Mouse (Mus musculus) midbrain, embryonic 14.5 days (tissue): Measurements from ENCODE around the gene Zfp961. TPM values are rescaled to one million over a fixed set of nuclear protein-coding genes. Genes with fewer than 3 reads are reported as not detected.
"Not testable (repeated sequence)": the region's sequence is repeated elsewhere in the genome, so short reads cannot be mapped to it uniquely, and the experiment has no call there.

ENCODE experiments used
- ATAC-seq: fragments of 200-750 bp; cut with Nextera tagmentation; 2 replicates; pipeline ENCODE4 v1.8.0; 2017; ENCODE audit warnings: moderate number of reproducible peaks, moderate library complexity; ENCODE audit not compliant: low FRiP score, low TSS enrichment
- DNase-seq: peaks from one replicate; pipeline ENCODE4 v3.0.0-alpha.2; 2015
- H3K27ac ChIP-seq: fragments of 300-500 bp; sonication (generic); replicated peaks from 2 replicates; pipeline ENCODE4 v1.5.1; 2014; ENCODE audit warnings: mild to moderate bottlenecking, low read depth, low read length, moderate library complexity
- H3K27me3 ChIP-seq: fragments of 300-500 bp; sonication (generic); 2 replicates; pipeline ENCODE4 v1.6.1; 2014; ENCODE audit warnings: low read length, control low read depth, mixed read lengths; ENCODE audit not compliant: control insufficient read depth, insufficient read depth
- H3K36me3 ChIP-seq: fragments of 300-500 bp; sonication (generic); 2 replicates; pipeline ENCODE4 v1.6.1; 2014; ENCODE audit warnings: low read length, control low read depth; ENCODE audit not compliant: control insufficient read depth, insufficient read depth
- H3K4me1 ChIP-seq: fragments of 300-500 bp; sonication (generic); 2 replicates; pipeline ENCODE4 v1.6.1; 2014; ENCODE audit warnings: mild to moderate bottlenecking, antibody characterized with exemption, low read length, control low read depth; ENCODE audit not compliant: control insufficient read depth, insufficient read depth
- H3K4me2 ChIP-seq: fragments of 300-500 bp; sonication (generic); 2 replicates; pipeline ENCODE4 v1.6.1; 2014; ENCODE audit warnings: mild to moderate bottlenecking, low read length, moderate library complexity
- H3K4me3 ChIP-seq: fragments of 300-500 bp; sonication (generic); replicated peaks from 2 replicates; pipeline ENCODE4 v1.5.1; 2014; ENCODE audit warnings: low read depth, low read length
- H3K9ac ChIP-seq: fragments of 300-500 bp; sonication (generic); replicated peaks from 2 replicates; pipeline ENCODE4 v1.6.1; 2014; ENCODE audit warnings: mild to moderate bottlenecking, low read length, moderate library complexity
- H3K9me3 ChIP-seq: fragments of 300-500 bp; sonication (generic); 2 replicates; pipeline ENCODE4 v1.6.1; 2016; ENCODE audit warnings: low read length, control low read depth, mixed read lengths; ENCODE audit not compliant: control insufficient read depth
- WGBS: fragments of 180-500 bp; shearing (Covaris S2); extraction: QIAGEN DNeasy Blood & Tissue Kit; methylation state at CpG from one replicate; pipeline ENCODE4 v1.1.7; 2014; 5-methylcytosine and 5-hydroxymethylcytosine counted together
- polyA plus RNA-seq: library from polyadenylated mRNA; unstranded; fragments of >200 nt; fragmentation: Nextera tagmentation; extraction: Ambion mirVana; gene quantifications from 2 replicates; pipeline ENCODE4 v1.2.1, GENCODE M21; 2014

The Zfp961 gene
- polyA plus RNA-seq, result 16.8 and 23.3 TPM in 2 replicates

DNA sequence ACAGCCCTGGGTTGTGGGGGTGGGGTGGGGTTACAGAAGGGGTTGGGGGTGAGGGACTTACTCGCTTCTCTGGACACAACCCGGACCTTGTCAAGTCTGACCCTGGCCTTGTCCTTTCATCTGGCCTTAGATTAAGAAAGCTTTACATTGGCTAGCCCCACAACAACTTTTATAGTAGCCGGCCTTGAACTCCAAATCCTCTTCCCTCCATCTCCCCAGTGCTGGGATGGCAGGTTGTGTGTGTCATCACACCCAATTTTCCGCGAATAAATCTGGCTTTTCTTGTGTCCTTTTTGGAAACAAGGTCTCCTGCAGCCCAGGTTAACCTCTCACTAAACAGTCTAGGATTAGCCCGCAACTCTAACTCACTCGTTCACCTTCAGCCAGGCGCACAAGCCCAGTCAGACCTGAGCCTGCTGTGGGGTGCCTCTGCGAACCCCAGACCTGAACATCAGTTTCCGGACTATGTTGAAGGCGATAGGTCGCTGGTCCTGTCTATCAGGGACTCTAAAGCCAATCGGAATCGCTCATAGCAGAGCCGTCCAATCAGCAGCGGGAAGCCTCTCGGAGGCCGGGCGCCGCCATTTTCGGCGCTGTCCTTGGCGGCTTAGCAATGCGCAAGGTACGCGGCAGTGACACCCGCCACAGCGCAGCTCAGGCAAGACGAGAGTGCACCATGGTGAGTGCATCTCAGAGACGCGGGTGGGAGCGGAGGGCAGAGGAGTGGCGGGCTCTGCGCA lies at the start of gene Zfp961:
Gene Zfp961, plus strand, starts transcription at position 557 of the 740 bp plus-strand sequence.
- peak; percentile 99 for DNase-seq
- no peaks in the 10 kb centered on the region for H3K27me3 ChIP-seq
- H3K9ac ChIP-seq, result peak within 1 kb of the TSS; percentile 70
- H3K4me1 ChIP-seq, result peaks cover 19% of the 10 kb centered on the region
- H3K27ac ChIP-seq, result peak within 1 kb of the TSS; percentile 86
- 3% methylated on average over 34 of the region's 34 CpGs for WGBS
- H3K36me3 ChIP-seq, result no peaks in the 10 kb centered on the region
- peaks cover 15% of the 10 kb centered on the region for H3K9me3 ChIP-seq
- ATAC-seq, result peak; percentile 100
- peak within 1 kb of the TSS; percentile 74 for H3K4me3 ChIP-seq
- H3K4me2 ChIP-seq, result peak within 1 kb of the TSS; percentile 70

DNA sequence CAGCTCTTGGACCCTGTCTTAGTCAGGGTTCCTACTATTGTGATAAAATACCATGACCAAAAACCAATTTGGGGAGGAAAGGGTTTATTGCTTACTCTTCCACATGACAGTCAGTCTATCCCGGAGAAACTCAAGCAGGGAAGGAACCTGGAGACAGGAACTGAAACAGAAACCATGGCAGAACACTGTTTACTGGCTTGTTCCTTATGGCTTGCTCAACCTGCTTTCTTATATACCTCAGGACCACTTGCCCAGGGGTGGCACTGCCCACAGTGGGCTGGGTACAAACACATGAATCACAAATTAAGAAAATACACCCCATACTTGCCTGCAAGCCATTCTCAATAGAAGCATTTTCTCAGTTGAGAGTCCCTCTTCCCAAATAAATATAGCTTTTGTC lies 47.8 kb upstream of the Zfp961 start:
- not testable (repeated sequence) for H3K4me1 ChIP-seq, H3K27me3 ChIP-seq, H3K4me2 ChIP-seq, ATAC-seq, H3K27ac ChIP-seq, DNase-seq, H3K9me3 ChIP-seq, H3K36me3 ChIP-seq, H3K4me3 ChIP-seq, H3K9ac ChIP-seq
- 76% methylated on average over 1 of the region's 1 CpGs for WGBS

GRCm38 (mm10) chr8:71906809-71907208 lies 44.0 kb upstream of the Zfp961 start:
- no peaks in the 10 kb centered on the region for H3K36me3 ChIP-seq
- no peak overlapping the region for H3K27ac ChIP-seq
- no peaks in the 10 kb centered on the region for H3K27me3 ChIP-seq
- DNase-seq, result no peak
- H3K4me3 ChIP-seq, result no peak overlapping the region
- 97% methylated on average over 1 of the region's 1 CpGs for WGBS
- no peak for ATAC-seq
- no peaks in the 10 kb centered on the region for H3K9me3 ChIP-seq
- H3K4me2 ChIP-seq, result no peak overlapping the region
- no peak overlapping the region for H3K9ac ChIP-seq
- peaks cover 3% of the 10 kb centered on the region; the same call in 1 of the 2 replicates for H3K4me1 ChIP-seq

- ATAC-seq, result no peak
- Histone ChIP-seq H3K27me3 (no peaks in the 10 kb centered on the region), H3K27ac (peak overlapping the region; percentile 100)
These were observed 43.0 kb upstream of the Zfp961 start for GRCm38 (mm10) chr8:71907798-71908257.

GRCm38 (mm10) chr8:71908309-71909261 lies 42.3 kb upstream of the Zfp961 start, which contains the start of the genes Zfp882 and Zfp617:
Gene Zfp882, plus strand, starts transcription at chr8:71908608.
Gene Zfp617, plus strand, starts transcription at chr8:71908635.
- Histone ChIP-seq H3K4me3 (peak within 1 kb of the TSS; percentile 73), H3K27me3 (no peaks in the 10 kb centered on the region), H3K9me3 (no peaks in the 10 kb centered on the region), H3K4me2 (peak within 1 kb of the TSS; percentile 58), H3K27ac (peak within 1 kb of the TSS; percentile 100), H3K9ac (peak within 1 kb of the TSS; percentile 96), H3K36me3 (peaks cover 3% of the 10 kb centered on the region; the same call in 1 of the 2 replicates), H3K4me1 (peaks cover 3% of the 10 kb centered on the region; the same call in 1 of the 2 replicates)
- peak; percentile 93 for DNase-seq
- ATAC-seq, result peak; percentile 94
- 5% methylated on average over 47 of the region's 47 CpGs for WGBS

More at GRCm38 (mm10) chr8:71907798-71908257, 43.0 kb upstream of the Zfp961 start:
- DNase-seq, result no peak
- H3K4me3 ChIP-seq, result peak overlapping the region; percentile 73
- H3K9ac ChIP-seq, result peak overlapping the region; percentile 96
- H3K36me3 ChIP-seq, result no peaks in the 10 kb centered on the region
- 97% methylated on average over 5 of the region's 5 CpGs for WGBS
- peaks cover 3% of the 10 kb centered on the region; the same call in 1 of the 2 replicates for H3K4me1 ChIP-seq
- H3K4me2 ChIP-seq, result peak overlapping the region; percentile 58
- H3K9me3 ChIP-seq, result no peaks in the 10 kb centered on the region

GRCm38 (mm10) chr8:71912286-71912685 lies 38.6 kb upstream of the Zfp961 start:
- no peak overlapping the region for H3K4me2 ChIP-seq
- H3K9ac ChIP-seq, result no peak overlapping the region
- ATAC-seq (no peak), DNase-seq (no peak)
- H3K27ac ChIP-seq, result no peak overlapping the region
- H3K36me3 ChIP-seq, result peaks cover 35% of the 10 kb centered on the region
- no peaks in the 10 kb centered on the region for H3K27me3 ChIP-seq
- H3K4me3 ChIP-seq, result no peak overlapping the region
- H3K9me3 ChIP-seq, result no peaks in the 10 kb centered on the region
- H3K4me1 ChIP-seq, result peaks cover 3% of the 10 kb centered on the region; the same call in 1 of the 2 replicates
- WGBS, result 92% methylated on average over 2 of the region's 2 CpGs

- Histone ChIP-seq H3K4me1 (peaks cover 4% of the 10 kb centered on the region; the same call in 1 of the 2 replicates), H3K4me2 (peak overlapping the region; percentile 62), H3K27ac (peak overlapping the region; percentile 95), H3K4me3 (peak overlapping the region; percentile 71), H3K9me3 (no peaks in the 10 kb centered on the region), H3K27me3 (no peaks in the 10 kb centered on the region), H3K36me3 (no peaks in the 10 kb centered on the region; the same call in 1 of the 2 replicates), H3K9ac (peak overlapping the region; percentile 82)
- DNase-seq (peak; percentile 97), ATAC-seq (peak; percentile 99)
- WGBS, result under 1% methylated on average over 57 of the region's 57 CpGs
These were observed 28.1 kb upstream of the Zfp961 start for GRCm38 (mm10) chr8:71922567-71923401.
